Mouse (Mus musculus): Measurements from ENCODE around the gene Hspa1a.
"Not testable (repeated sequence)": the region's sequence is repeated elsewhere in the genome, so short reads cannot be mapped to it uniquely, and the experiment has no call there.

The Hspa1a gene

GRCm38 (mm10) chr17:34969822-34970221 lies 2.1 kb downstream of the Hspa1a start, which contains the start of gene Gm20481:
Gene Gm20481, plus strand, starts transcription at chr17:34969912.
- in situ Hi-C loops (cut with MboI, MseI), result not testable (repeated sequence)

- in situ Hi-C loops (cut with MboI, MseI), result no loop called here
Observed at GRCm38 (mm10) chr17:34965627-34966026, 6.3 kb downstream of the Hspa1a start.

GRCm38 (mm10) chr17:34964640-34965049 lies 7.3 kb downstream of the Hspa1a start:
- in situ Hi-C loops (cut with MboI, MseI), result no loop called here

- in situ Hi-C loops (cut with MboI, MseI), result no loop called here
Observed at GRCm38 (mm10) chr17:34962841-34963240, 9.1 kb downstream of the Hspa1a start.

GRCm38 (mm10) chr17:34962125-34962524 lies 9.8 kb downstream of the Hspa1a start:
- in situ Hi-C loops (cut with MboI, MseI), result no loop called here

GRCm38 (mm10) chr17:34960702-34961493 lies 11.1 kb downstream of the Hspa1a start:
- in situ Hi-C loops (cut with MboI, MseI), result no loop called here

- in situ Hi-C loops (cut with MboI, MseI), result no loop called here
Observed at GRCm38 (mm10) chr17:34959881-34960515, 12.0 kb downstream of the Hspa1a start.

GRCm38 (mm10) chr17:34959130-34959778 lies 12.7 kb downstream of the Hspa1a start, which contains the start of gene Hspa1b:
Gene Hspa1b, minus strand, starts transcription at chr17:34959238.
- in situ Hi-C loops (cut with MboI, MseI), result not testable (repeated sequence)

GRCm38 (mm10) chr17:34958734-34959129 lies 13.2 kb downstream of the Hspa1a start:
- in situ Hi-C loops (cut with MboI, MseI), result not testable (repeated sequence)

GRCm38 (mm10) chr17:34957966-34958365 lies 14.0 kb downstream of the Hspa1a start:
- in situ Hi-C loops (cut with MboI, MseI), result not testable (repeated sequence)

- in situ Hi-C loops (cut with MboI, MseI), result not testable (repeated sequence)
Observed at GRCm38 (mm10) chr17:34957291-34957690, 14.7 kb downstream of the Hspa1a start.

- in situ Hi-C loops (cut with MboI, MseI), result no loop called here
Observed at GRCm38 (mm10) chr17:34956340-34956739, 15.6 kb downstream of the Hspa1a start.

- in situ Hi-C loops (cut with MboI, MseI), result no loop called here
Observed at GRCm38 (mm10) chr17:34955884-34956283, 16.1 kb downstream of the Hspa1a start.

- in situ Hi-C loops (cut with MboI, MseI), result no loop called here
Observed at GRCm38 (mm10) chr17:34954831-34955230, 17.1 kb downstream of the Hspa1a start.

GRCm38 (mm10) chr17:34953904-34954303 lies 18.1 kb downstream of the Hspa1a start:
- in situ Hi-C loops (cut with MboI, MseI), result no loop called here

GRCm38 (mm10) chr17:34953258-34953657 lies 18.7 kb downstream of the Hspa1a start:
- in situ Hi-C loops (cut with MboI, MseI), result no loop called here

- in situ Hi-C loops (cut with MboI, MseI), result no loop called here
Observed at GRCm38 (mm10) chr17:34952378-34953040, 19.4 kb downstream of the Hspa1a start.

GRCm38 (mm10) chr17:34951636-34952377 lies 20.1 kb downstream of the Hspa1a start:
- in situ Hi-C loops (cut with MboI, MseI), result no loop called here

GRCm38 (mm10) chr17:34950514-34951455 lies 21.2 kb downstream of the Hspa1a start:
- in situ Hi-C loops (cut with MboI, MseI), result no loop called here

- in situ Hi-C loops (cut with MboI, MseI), result loop anchor here (5.0 kb wide), 1 partner anchor 33 kb away; the partner anchor contains the start of gene Lsm2
Observed at GRCm38 (mm10) chr17:34949553-34949969, 22.4 kb downstream of the Hspa1a start.
